Mouse (Mus musculus): ENCODE results near the gene AL732309.1.

DNA sequence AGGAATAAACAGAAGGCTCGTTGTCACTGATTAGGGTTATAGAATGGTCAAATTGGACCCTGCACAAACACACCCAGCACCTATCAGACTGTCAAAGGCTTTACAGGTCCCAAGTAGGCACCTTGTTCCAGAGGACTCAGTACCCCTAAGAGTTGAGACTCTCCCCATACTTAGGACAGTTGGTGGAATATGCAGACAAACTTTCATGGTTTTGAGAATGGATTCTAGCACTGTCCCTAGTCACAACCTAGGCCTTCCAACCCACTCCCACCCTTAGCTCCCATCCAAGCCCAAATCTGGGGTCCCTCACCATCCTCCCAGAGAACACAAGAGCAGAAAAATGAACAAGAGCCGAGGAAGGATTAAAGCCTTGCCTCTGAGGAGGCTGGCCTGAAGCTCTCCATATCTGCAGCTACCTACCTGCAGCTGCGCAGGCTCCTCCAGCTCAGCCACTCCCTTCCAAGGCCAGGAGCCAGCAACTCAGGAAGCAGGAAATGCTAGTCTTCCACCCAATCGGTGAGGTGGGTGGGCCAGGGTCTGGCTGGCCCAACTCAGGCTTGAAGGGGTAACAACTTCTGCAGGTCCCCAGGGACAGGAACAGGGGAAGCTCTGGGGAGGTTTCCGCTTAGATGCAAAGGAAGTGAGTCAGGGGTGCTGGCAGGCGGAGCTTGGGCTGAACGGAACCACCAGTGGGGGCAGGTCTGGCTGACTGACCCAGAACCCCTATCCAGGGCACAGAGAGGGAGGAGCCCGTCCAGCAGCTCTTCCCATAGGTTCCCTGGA, 50.3 kb downstream of the AL732309.1 start, which contains the start of gene Tor4a:
- TF ChIP-seq CTCF (IDR thresholded peaks at IDR 0.05; ENCODE audit: low read depth) (peak; percentile 21; the same call in 1 of the 2 replicates), EP300 (IDR thresholded peaks at IDR 0.05; ENCODE audit: low read depth) (no peak)
